Mouse (Mus musculus): Measurements from ENCODE around the gene Smyd3.

The Smyd3 gene

DNA sequence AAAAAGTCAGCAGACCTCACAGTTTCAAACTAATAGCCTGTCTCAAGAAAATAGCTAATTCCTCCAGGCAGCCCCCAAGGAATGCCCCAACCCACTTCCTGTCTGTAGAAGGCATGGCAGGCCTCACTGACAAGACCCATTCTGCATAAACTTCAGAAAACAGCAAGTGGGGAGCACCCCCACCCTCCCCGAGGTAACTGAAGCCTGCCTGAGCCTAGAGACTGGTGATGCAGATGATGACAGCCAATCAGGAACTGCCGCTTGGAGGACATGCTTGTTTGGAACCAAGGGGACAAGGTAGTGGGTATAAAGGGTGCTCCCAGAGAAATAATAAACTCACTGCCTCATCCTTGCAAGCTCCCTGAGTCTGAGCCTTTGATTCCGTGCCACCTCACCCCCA, 288.3 kb downstream of the Smyd3 start:
- no peak for DNase-seq (ENCODE audit: extremely low spot score)

GRCm38 (mm10) chr1:179220290-179220689, 297.6 kb downstream of the Smyd3 start:
- no peak for DNase-seq (ENCODE audit: extremely low spot score)

DNA sequence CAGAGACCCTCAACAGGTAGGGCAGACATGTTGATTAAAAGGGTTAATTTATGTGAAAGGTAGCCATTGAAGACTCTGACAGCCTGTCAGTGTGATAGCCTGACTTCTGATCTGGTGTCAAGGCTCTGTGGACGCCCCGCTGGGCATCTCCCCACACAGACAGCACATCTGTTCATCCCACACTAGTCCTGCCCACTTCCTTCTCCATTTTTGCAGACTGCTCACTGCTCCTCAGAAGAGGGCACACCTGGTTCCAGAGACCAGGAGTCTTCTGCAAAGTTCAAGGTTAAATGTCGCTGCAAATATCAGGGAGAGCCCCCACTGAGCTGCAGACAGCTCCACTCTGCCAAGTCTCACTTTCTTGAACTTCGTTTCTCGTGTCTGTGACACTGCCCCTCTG, 299.8 kb downstream of the Smyd3 start:
- DNase-seq (ENCODE audit: extremely low spot score) = no peak

DNA sequence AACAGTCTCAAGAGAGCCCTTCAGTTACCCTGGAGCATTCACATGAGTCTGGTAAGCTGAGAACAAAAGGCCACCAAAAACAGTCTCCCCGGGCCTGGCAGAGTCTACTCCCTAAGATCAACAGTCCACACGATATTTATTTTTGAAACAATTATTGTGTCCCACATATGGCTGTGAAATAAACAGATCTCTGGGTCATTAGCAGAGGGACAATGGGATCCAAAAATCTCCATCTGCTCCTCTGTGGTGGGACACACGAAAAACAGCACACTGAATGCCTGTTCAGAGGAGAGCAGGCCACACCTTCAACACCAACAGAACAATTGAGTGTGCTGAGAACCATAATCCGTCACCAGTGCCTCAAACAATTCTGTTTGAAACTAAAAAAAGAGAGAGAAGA, 300.8 kb downstream of the Smyd3 start:
- no peak for DNase-seq (ENCODE audit: extremely low spot score)

DNA sequence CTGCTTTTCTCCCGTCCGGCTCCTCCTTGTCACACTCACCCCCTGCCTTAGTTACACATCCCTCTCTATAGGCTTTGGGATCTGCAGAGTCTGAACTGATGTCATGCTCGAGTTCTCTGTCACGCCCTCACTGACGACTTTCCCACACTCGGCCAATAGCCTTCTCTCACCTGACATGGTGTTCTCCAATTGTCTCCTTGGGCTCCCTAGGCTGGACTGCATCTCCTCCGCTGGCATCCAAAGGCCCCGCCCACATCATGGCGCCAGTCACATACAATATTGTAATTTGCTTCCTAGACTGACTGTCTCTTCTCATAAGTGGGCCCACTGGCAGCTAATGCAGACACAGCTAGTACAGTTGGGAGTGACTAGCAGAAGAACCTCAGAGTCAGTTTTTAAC, 304.5 kb downstream of the Smyd3 start:
- DNase-seq (ENCODE audit: extremely low spot score) = no peak

DNA sequence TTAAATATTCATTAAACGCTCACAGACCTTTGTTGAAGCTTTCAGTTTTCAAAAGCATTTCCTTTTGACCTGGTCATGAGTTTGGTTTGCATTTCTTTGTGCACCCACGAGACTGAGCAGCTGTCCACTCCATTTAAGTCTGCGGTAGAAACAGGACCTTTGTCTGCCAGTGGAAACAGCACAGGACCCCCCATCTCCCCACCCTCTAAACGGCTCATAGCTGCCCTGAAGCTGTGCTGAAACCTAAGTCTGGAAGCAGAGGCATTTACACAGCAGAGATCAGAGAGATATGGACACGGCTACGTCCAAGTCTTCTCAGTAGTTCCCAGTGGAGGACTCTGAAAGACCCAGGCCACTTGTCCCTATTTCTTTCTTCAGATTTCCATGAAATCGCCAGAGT, 305.5 kb downstream of the Smyd3 start:
- DNase-seq (ENCODE audit: extremely low spot score) = no peak

GRCm38 (mm10) chr1:179211313-179211712, 306.5 kb downstream of the Smyd3 start:
- DNase-seq (ENCODE audit: extremely low spot score) = no peak

- no peak for DNase-seq (ENCODE audit: extremely low spot score)
These were observed 309.8 kb downstream of the Smyd3 start for GRCm38 (mm10) chr1:179207846-179208595.

DNA sequence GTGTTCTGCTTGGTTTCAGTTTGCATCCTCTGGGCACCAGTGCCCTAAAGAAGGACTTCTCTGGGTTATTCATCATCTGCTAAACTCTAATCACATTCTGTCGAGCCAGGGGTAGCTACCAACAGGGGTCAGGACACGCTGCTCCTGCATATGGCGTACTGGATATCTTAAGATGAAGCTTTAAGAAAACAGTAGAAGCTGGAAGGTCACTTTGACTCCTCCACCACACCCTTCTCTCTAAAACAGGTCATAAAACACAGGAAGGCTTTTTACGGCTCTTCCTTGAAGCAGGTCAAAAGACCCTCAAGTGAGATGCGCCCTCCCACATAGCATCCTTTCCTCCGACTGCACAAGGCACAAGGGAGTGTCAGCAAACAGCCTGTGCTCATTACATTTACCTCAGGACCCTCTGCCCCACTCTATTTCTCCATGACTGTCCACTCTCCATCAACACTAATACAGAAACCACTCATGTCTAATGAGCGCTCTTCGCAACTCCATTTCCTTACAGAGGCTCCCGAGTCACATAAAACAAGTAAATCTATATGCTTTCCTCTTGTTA, 310.6 kb downstream of the Smyd3 start:
- no peak for DNase-seq (ENCODE audit: extremely low spot score)

DNA sequence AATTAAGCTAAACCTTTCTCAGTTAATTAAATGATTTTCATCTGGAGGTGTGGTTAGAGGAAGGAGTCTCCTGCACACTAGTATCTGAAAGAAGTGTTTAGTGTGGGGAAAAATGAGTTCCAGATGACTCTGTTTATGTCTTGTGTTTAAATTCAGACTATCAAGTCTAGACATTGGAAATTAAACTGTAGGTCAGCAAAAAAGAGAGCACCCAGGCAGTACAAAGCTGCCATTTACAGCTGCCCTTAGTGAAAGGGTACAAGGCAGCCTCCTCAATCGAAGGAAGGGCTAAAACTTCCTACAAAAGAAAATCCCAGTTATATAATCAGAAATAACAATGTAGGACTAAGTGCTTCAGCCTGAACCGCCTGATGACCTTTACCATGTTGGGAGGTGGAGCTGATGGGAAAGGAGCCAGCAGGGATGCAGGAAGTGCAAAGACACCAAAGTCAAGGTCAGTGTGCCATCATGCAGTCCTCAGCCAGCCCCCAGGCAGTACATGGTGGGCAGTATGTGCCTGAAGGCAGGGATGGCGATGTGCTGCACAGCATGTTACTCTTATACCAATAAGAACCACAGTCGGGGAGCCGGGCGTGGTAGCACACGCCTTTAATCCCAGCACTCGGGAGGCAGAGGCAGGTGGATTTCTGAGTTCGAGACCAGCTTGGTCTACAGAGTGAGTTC, 319.2 kb downstream of the Smyd3 start:
- peak; percentile 14 for DNase-seq (ENCODE audit: extremely low spot score)

DNA sequence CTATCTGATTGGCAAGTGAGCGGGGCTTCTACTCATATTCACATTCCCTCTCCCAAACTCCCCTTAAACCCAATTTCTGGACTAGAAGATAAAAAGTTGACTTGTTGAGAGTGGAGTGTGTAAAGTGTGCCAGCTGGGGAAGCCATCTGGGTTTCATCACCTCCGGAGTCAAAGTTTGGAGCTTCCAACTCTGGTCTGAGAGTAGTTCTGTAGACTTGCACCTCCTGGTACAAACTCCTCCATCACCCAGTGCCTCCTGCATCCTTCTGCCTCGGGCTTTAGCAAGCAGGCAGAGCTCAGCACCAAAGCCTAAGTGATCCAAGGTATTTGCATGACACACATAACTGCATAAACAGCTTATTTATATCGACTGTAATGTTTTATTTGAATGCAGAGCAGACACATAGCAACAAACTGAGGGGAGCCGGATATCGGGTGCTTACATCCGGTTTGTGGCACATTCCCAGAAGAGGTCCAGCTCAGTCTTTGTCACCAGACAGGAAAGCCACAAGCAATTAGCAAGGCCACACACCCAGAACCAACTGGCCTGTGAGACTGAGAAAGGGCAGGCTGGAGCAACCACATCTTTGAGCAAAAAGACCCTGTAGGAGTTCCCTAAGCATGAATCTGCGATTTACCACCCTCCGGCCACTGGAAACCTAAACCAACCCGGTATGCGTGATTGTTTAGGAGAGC, 319.9 kb downstream of the Smyd3 start:
- peak; percentile 33 for DNase-seq (ENCODE audit: extremely low spot score)

GRCm38 (mm10) chr1:179197156-179197555, 320.7 kb downstream of the Smyd3 start:
- no peak for DNase-seq (ENCODE audit: extremely low spot score)

- DNase-seq (ENCODE audit: extremely low spot score) = no peak
These were observed 321.4 kb downstream of the Smyd3 start for GRCm38 (mm10) chr1:179196422-179196821.

- DNase-seq (ENCODE audit: extremely low spot score) = no peak
These were observed 325.1 kb downstream of the Smyd3 start for GRCm38 (mm10) chr1:179192781-179193180.

- DNase-seq (ENCODE audit: extremely low spot score) = no peak
These were observed 327.0 kb downstream of the Smyd3 start for GRCm38 (mm10) chr1:179190837-179191236.

DNA sequence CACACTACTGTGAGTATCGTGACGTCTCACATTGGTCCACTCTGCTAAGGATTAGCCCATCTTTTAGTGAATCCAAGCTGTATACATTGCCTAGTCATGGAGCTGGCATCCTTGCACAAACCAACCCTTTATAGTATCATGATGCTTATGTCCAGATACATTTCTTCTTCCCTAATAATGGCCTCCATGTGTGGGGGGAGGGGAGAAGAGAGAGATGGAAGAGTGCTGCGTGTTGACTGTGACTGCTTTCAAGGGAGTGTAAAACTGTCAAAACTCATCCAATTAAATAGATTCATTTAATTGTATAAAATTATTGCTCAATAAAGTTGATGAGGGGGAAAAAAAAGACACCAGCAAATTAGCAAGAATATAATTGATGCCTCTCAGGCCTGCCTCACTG, 330.7 kb downstream of the Smyd3 start:
- DNase-seq (ENCODE audit: extremely low spot score) = no peak

DNA sequence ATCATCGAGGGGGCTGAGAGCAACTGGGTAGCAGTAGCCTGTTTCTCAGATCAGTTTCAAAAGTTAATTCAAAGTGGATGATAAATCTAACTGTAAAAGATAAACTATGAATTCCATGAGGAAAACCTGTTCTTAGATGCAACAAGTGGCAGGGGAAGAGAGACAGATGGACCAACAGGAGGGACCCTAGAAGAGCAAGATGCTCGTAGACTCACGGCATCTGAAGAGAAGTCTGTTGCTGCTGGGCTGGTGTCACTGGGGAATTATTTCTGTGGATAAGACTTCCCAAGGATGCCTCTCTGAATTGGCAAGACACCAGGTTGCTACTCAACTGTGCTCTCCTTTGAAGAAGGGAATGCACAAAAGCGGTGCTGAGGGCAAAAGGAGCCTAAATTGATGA, 333.2 kb downstream of the Smyd3 start:
- no peak for DNase-seq (ENCODE audit: extremely low spot score)

DNA sequence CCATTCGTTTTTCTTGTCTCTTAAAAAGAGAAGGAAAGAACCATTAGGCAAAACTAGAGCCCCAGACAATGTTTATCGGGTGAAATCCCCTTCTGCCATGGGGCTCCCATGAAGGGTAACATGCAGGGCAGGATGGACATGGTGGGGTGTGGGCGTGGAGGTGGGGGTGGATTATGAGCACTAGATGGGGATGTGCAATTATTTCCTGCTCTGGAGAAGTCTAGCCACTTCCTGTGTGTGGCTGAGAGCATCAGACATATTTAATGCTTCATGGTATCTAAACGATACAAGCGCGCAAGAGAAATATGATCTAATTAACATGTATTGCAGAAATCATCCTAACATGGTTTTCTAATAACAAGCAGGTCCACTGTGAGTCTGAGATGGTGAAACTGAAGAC, 334.3 kb downstream of the Smyd3 start:
- DNase-seq (ENCODE audit: extremely low spot score) = no peak

DNA sequence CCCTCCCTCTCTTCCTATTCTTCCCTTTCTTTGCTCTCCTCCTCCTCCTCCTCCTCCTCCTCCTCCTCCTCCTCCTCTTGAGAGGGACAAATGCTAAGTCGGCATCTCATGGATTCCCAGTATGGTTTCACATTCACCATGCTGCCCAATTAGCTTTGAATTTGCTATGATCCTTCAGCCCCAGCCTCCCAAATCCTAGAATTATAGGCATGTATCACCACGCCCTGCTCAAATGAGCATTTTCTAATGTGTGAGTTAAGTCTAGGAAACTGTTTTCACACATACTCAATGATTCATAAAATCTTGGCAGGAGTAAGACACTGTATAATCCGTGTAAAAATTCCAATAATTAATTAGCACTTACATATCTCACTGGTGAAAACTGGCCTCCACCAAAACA, 337.3 kb downstream of the Smyd3 start:
- no peak for DNase-seq (ENCODE audit: extremely low spot score)

DNA sequence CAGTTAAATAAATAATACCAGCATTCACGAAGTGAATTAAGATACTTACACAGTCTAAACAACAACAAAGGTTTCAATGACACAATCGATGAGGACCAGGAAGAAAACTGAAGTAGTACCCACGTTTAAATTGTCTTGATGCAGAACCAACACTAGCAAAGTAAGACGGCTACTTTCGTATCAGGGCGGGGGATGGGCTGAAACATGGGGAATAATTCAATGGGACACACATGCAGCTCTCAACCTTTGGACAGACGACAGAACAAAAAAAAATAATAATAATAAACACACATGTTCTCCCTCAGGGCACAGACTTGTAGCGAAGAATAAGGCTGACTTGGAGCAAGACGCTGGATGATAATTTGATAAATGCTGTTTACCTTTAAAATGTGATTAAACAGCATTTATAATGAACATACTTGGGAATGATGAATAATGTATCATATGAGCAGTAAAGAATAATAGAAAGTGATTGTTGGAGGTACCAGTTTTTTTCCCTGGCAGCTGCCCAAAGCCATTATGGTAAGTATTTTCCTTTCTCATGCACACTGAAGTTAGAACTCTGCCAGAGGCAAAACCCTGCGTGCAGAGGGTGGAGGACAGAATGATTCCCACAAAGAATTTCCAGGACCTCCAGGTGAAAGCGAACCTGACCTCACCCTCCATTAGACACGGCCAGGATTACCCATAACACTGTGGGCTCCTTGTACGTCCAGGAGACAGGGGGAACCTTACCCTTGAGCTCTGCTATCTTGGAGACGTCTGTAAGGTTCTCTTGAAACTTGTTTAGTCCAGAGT, 340.8 kb downstream of the Smyd3 start:
- no peak for DNase-seq (ENCODE audit: extremely low spot score)

DNA sequence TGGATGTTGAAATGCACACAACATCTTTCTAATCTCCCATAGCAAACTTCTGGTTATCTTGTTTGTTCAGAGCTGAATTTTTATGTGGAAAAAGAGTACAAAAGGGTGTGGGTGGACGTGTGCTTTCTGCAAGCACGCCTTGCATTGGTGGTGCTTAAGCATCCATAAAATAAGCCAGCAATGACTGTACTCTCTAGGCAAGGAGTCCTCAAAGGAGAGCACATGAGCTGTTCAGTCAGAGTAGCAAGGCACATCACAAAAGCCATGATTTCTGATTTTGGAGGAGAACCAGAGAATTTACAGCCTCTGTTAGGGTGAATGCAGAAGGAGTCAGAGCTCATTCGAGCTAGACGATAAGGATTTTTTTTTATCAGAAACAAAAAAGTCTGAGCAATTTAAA, 343.6 kb downstream of the Smyd3 start:
- no peak for DNase-seq (ENCODE audit: extremely low spot score)

- DNase-seq (ENCODE audit: extremely low spot score) = no peak
These were observed 347.3 kb downstream of the Smyd3 start for GRCm38 (mm10) chr1:179170555-179170954.

All from embryo, embryonic 9.5 days (tissue).